Mouse (Mus musculus) MEL (cell line): Measurements from ENCODE around the gene Lrba.

Experiments
- CTCF ChIP-seq, 3 experiments: IDR thresholded peaks in 2 of 3; conservative IDR thresholded peaks in 1 of 3; 2 replicates each; pipeline ENCODE4 v1.5.1; 2011 to 2012; ENCODE audit warnings: low read length in 3 of 3, low read depth in 2 of 3, mild to moderate bottlenecking in 2 of 3, improper control_type of control experiment in 1 of 3, inconsistent platforms in 1 of 3, mixed read lengths in 1 of 3, moderate library complexity in 1 of 3; ENCODE audit not compliant: control insufficient read depth in 1 of 3, insufficient read depth in 1 of 3, poor library complexity in 1 of 3, severe bottlenecking in 1 of 3
- E2F4 ChIP-seq: IDR thresholded peaks from 2 replicates; pipeline ENCODE4 v1.6.1; 2011; ENCODE audit warnings: low read depth, low read length, improper control_type of control experiment, borderline replicate concordance
- EP300 ChIP-seq, 2 experiments: IDR thresholded peaks; 2 replicates each; pipeline ENCODE4 v1.6.1; 2011; ENCODE audit warnings: improper control_type of control experiment in 2 of 2, low read length in 2 of 2, low read depth in 1 of 2, mild to moderate bottlenecking in 1 of 2
- MAX ChIP-seq: IDR thresholded peaks from 2 replicates; pipeline ENCODE4 v1.6.1; 2011; ENCODE audit warnings: low read length, improper control_type of control experiment
- MAZ ChIP-seq: IDR thresholded peaks from 2 replicates; pipeline ENCODE4 v1.6.1; 2012; ENCODE audit warnings: low read depth, mild to moderate bottlenecking, inconsistent platforms, low read length, improper control_type of control experiment
- MYC ChIP-seq: IDR thresholded peaks from 2 replicates; pipeline ENCODE4 v1.6.1; 2011; ENCODE audit warnings: low read depth, mild to moderate bottlenecking, low read length, improper control_type of control experiment, moderate library complexity
- POLR2A ChIP-seq, 2 experiments: IDR thresholded peaks; 2 replicates each; pipeline ENCODE4 v1.6.1; 2011 to 2012; ENCODE audit warnings: low read length in 2 of 2, mild to moderate bottlenecking in 2 of 2, control low read depth in 1 of 2, improper control_type of control experiment in 1 of 2, low read depth in 1 of 2, moderate library complexity in 1 of 2; ENCODE audit not compliant: control insufficient read depth in 1 of 2, insufficient read depth in 1 of 2, poor library complexity in 1 of 2
- USF1 ChIP-seq: IDR thresholded peaks from 2 replicates; pipeline ENCODE4 v1.6.1; 2014; ENCODE audit warnings: low read depth, mild to moderate bottlenecking, inconsistent platforms, low read length, improper control_type of control experiment, moderate library complexity
- ZC3H11A ChIP-seq: IDR thresholded peaks from 2 replicates; pipeline ENCODE4 v1.6.1; 2012; ENCODE audit warnings: low read depth, mild to moderate bottlenecking, inconsistent platforms, low read length, improper control_type of control experiment

DNA sequence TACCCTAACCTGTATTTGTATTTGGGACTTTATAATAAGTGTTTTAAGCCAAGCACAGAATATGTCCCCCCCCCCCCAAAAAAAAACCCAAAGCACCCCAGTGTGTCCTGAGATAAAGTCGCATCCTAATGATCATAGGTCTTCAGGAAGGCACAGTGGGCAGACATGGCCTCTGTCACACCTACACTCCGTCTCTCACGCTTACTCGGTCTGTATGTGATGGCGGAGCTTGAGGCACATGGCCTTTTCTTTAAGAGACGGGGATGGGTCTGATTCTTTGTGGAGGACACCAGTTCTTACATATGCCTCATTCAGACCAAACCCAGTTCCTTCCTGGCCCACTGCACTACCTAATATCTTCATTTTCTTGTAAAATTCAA, 537.5 kb downstream of the Lrba start:
- TF ChIP-seq MAX (no peak), MAZ (no peak), POLR2A (IDR thresholded peaks at IDR 0.05; ENCODE audit: control insufficient read depth in 1 of 2, insufficient read depth in 1 of 2, low read depth in 1 of 2, low read length in 2 of 2, poor library complexity in 1 of 2) (no peak), E2F4 (no peak), USF1 (no peak), CTCF (IDR thresholded peaks at IDR 0.05 in 2 of 3, conservative IDR thresholded peaks at IDR 0.05 in 1 of 3; ENCODE audit: control insufficient read depth in 1 of 3, insufficient read depth in 1 of 3, low read depth in 2 of 3, low read length in 3 of 3, poor library complexity in 1 of 3, severe bottlenecking in 1 of 3) (no peak), MYC (no peak), EP300 (IDR thresholded peaks at IDR 0.05; ENCODE audit: low read depth in 1 of 2, low read length in 2 of 2) (no peak), ZC3H11A (no peak)
